Mouse (Mus musculus) ES-E14 (cell line): ENCODE measurements at regions not wholly inside any gene's neighbourhood (a gene's known extent, or its start where the extent isn't known, plus 50 kb on each side); places are given as distances from the start of the nearest gene placed in this dataset.

ENCODE experiments used
- DNase-seq: peaks from one replicate; pipeline ENCODE4 v3.0.0-alpha.2; 2013; ENCODE audit warnings: low read depth, low spot score
- H3K27ac ChIP-seq: 2 replicates; pipeline ENCODE4 v1.5.1; 2012; ENCODE audit warnings: low read depth, mild to moderate bottlenecking, low read length, moderate library complexity, mixed read lengths; ENCODE audit not compliant: poor library complexity, insufficient read depth, severe bottlenecking
- H3K36me3 ChIP-seq: 2 replicates; pipeline ENCODE4 v1.6.1; 2012; ENCODE audit warnings: mild to moderate bottlenecking, low read length, moderate library complexity, mixed read lengths; ENCODE audit not compliant: control insufficient read depth, poor library complexity, insufficient read depth, severe bottlenecking
- H3K4me1 ChIP-seq, 2 experiments: fragments of 150-350 bp in 1 of 2; sonication (generic) in 1 of 2; 2 replicates each; pipeline ENCODE4 v1.6.1; 2012; ENCODE audit warnings: low read length in 2 of 2, mild to moderate bottlenecking in 1 of 2, mixed read lengths in 1 of 2; ENCODE audit not compliant: control insufficient read depth in 2 of 2, insufficient read depth in 2 of 2, poor library complexity in 1 of 2
- H3K4me3 ChIP-seq, 2 experiments: fragments of 150-350 bp in 1 of 2; sonication (generic) in 1 of 2; 2 replicates each; pipeline ENCODE4 v1.5.1; 2012; ENCODE audit warnings: low read length in 2 of 2, low read depth in 1 of 2, mild to moderate bottlenecking in 1 of 2, mixed read lengths in 1 of 2; ENCODE audit not compliant: insufficient read depth in 1 of 2, poor library complexity in 1 of 2, severe bottlenecking in 1 of 2
- H3K9ac ChIP-seq: 2 replicates; pipeline ENCODE4 v1.6.1; 2012; ENCODE audit warnings: low read depth, mild to moderate bottlenecking, low read length, mixed read lengths; ENCODE audit not compliant: poor library complexity, insufficient read depth, severe bottlenecking
- H3K9me3 ChIP-seq: fragments of 150-350 bp; sonication (generic); 2 replicates; pipeline ENCODE4 v1.6.1; 2012; ENCODE audit warnings: low read depth, mild to moderate bottlenecking, low read length; ENCODE audit not compliant: control insufficient read depth, insufficient read depth
- CHD2 ChIP-seq: IDR thresholded peaks from 2 replicates; pipeline ENCODE4 v1.6.1; 2014; ENCODE audit warnings: mild to moderate bottlenecking, low read depth, low read length, inconsistent platforms
- HCFC1 ChIP-seq: IDR thresholded peaks from 2 replicates; pipeline ENCODE4 v1.6.1; 2012; ENCODE audit warnings: low read length, inconsistent platforms, borderline replicate concordance; ENCODE audit not compliant: insufficient read depth
- MAFK ChIP-seq: IDR thresholded peaks from 2 replicates; pipeline ENCODE4 v1.6.1; 2014; ENCODE audit warnings: mild to moderate bottlenecking, low read depth, low read length, inconsistent platforms; ENCODE audit not compliant: insufficient read depth
- ZC3H11A ChIP-seq: IDR thresholded peaks from 2 replicates; pipeline ENCODE4 v1.6.1; 2012; ENCODE audit warnings: low read depth, mild to moderate bottlenecking, inconsistent platforms, low read length, borderline replicate concordance
- ZNF384 ChIP-seq: IDR thresholded peaks from 2 replicates; pipeline ENCODE4 v1.6.1; 2012; ENCODE audit warnings: low read depth, low read length, inconsistent platforms
- in situ Hi-C, 2 experiments: fragments of 600-800 bp; cut with MboI; formaldehyde crosslinking; loops; one replicate each; pipeline ENCODE4 v1.15.1; 2025; ENCODE audit warnings: low sequenced_read_pairs in 2 of 2, inconsistent platforms in 1 of 2; ENCODE audit not compliant: unreplicated experiment in 2 of 2

DNA sequence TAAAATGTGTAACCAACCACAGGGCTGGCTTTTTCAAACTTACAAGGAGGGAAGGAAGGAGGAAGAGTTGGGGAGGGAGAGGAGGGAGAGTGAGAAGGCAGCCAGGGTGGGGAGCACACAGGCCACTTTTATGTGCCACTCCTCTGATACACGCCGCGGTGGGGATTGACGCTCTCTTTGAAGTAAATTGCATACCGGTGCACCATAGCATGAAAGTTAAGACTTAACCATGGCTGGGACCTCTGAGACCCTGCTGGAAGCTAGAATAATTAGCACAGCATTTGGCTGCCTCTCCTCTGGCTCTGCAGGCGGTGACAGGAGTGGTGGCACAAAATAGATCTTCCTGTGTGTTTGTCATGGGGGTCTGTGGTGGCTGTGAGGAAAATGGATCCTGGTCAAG is 380.7 kb downstream of the H2al1j start:
- Histone ChIP-seq H3K36me3 (no peaks in the 10 kb centered on the region), H3K27ac (no peak overlapping the region), H3K9me3 (no peaks in the 10 kb centered on the region), H3K4me1 (no peaks in the 10 kb centered on the region), H3K4me3 (no peak overlapping the region), H3K9ac (no peak overlapping the region)
- TF ChIP-seq MAFK (no peak), HCFC1 (no peak), ZC3H11A (no peak), CHD2 (no peak), ZNF384 (no peak)
- in situ Hi-C loops = no loop called here
- DNase-seq = no peak

- no peak overlapping the region for H3K4me3 ChIP-seq
- no peaks in the 10 kb centered on the region for H3K4me1 ChIP-seq
- no peak for TF ChIP-seq ZC3H11A
- TF ChIP-seq ZNF384 = no peak
- no peaks in the 10 kb centered on the region for H3K9me3 ChIP-seq
- no peak overlapping the region for H3K27ac ChIP-seq
- H3K9ac ChIP-seq = no peak overlapping the region
- in situ Hi-C loops = no loop called here
- H3K36me3 ChIP-seq = no peaks in the 10 kb centered on the region
- no peak for DNase-seq
Observed at GRCm38 (mm10) chrX:11709326-11709725, 381.7 kb downstream of the H2al1j start.

DNA sequence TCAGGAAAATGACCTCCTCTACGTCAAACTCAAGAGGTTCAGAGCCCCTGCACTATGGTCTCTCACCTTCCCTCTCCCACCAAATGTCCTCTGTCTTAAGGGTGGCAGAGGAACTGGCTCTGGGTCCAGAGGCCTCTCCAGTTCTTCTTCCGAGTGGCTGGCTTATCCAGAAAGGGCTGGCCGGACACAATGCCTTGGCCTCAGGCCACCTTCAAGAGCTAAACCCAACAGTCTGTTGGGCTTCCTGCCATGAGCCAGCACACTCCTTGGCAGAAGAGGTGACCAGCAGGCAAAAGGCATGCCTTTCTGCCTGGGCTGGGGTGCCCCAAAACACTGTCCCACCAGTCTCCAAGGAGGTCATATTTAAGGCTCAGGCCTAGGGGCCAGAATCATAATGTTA is 385.8 kb downstream of the H2al1j start:
- no peaks in the 10 kb centered on the region for H3K36me3 ChIP-seq
- no peak overlapping the region for H3K4me3 ChIP-seq
- no peaks in the 10 kb centered on the region; a peak in 1 of 4 replicates for H3K4me1 ChIP-seq
- no peak for DNase-seq
- no peak overlapping the region for H3K27ac ChIP-seq
- no peak overlapping the region for H3K9ac ChIP-seq
- TF ChIP-seq MAFK = no peak
- TF ChIP-seq HCFC1 = no peak
- no peak for TF ChIP-seq ZC3H11A
- TF ChIP-seq ZNF384 = no peak
- TF ChIP-seq CHD2 = no peak
- in situ Hi-C loops = no loop called here
- H3K9me3 ChIP-seq = no peaks in the 10 kb centered on the region

DNA sequence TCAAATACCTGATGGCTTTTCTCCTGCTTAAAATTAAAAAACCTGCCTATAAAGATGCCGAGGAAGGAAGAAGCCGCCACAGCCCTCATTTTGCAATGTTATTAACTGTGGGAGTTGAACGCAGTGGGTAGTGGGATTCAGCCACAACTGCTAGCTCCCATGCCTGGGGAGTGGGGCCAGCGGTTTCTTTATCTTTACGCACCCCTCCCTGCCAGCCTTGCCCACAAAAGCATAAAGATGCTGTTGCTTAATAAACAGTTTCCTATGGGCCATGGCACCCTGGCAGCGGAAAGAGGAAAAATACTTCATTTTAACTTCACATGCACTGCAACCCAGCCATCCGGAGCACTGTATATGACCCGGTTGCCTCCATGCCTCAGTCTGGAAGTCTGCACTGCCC is 389.2 kb downstream of the H2al1j start:
- H3K27ac ChIP-seq = no peak overlapping the region
- no peak overlapping the region for H3K9ac ChIP-seq

DNA sequence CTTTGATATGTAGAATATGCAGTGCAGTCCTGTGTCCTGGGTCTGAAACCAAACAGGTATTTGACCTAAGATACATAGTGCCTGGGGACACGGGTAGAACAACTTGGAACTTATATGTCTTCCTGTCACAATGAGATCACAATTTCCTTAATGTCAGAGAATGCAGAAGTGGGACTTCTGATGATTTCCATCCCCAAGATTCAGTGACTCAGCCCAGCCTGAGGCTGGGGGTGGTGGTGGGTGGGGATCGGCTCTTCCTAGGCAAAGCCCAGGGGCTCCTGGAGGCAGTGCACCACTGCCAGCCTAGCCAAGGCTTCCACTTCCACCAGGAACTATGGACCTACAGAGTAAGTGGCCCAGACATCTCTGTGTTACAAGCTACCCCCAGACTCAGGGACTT is 391.2 kb downstream of the H2al1j start:
- in situ Hi-C loops = no loop called here

More for the DNA sequence above, 389.2 kb downstream of the H2al1j start:
- in situ Hi-C loops = no loop called here
- DNase-seq = no peak
- no peak overlapping the region for H3K4me3 ChIP-seq
- H3K36me3 ChIP-seq = no peaks in the 10 kb centered on the region
- no peaks in the 10 kb centered on the region for H3K9me3 ChIP-seq
- no peaks in the 10 kb centered on the region; a peak in 1 of 4 replicates for H3K4me1 ChIP-seq
- TF ChIP-seq HCFC1 = no peak
- no peak for TF ChIP-seq MAFK
- no peak for TF ChIP-seq CHD2
- TF ChIP-seq ZNF384 = no peak
- TF ChIP-seq ZC3H11A = no peak

More for the DNA sequence above, 391.2 kb downstream of the H2al1j start:
- H3K36me3 ChIP-seq = no peaks in the 10 kb centered on the region
- no peak overlapping the region for H3K9ac ChIP-seq
- H3K4me1 ChIP-seq = no peaks in the 10 kb centered on the region; a peak in 1 of 4 replicates
- no peak overlapping the region for H3K4me3 ChIP-seq
- H3K9me3 ChIP-seq = no peaks in the 10 kb centered on the region
- TF ChIP-seq ZNF384 (no peak), HCFC1 (no peak), MAFK (no peak), ZC3H11A (no peak), CHD2 (no peak)
- no peak overlapping the region for H3K27ac ChIP-seq
- DNase-seq = no peak
